Mouse (Mus musculus) CH12.LX (cell line): ENCODE measurements around the gene Mea1. TPM values are rescaled to one million over a fixed set of nuclear protein-coding genes. Genes with fewer than 3 reads are reported as not detected.

ENCODE experiments used
- DNase-seq: peaks from one replicate; pipeline ENCODE4 v3.0.0-alpha.2; 2013; ENCODE audit errors: extremely low read depth
- H3K27ac ChIP-seq: 2 replicates; pipeline ENCODE4 v1.5.1; 2012; ENCODE audit warnings: low read depth, mild to moderate bottlenecking, control low read depth, moderate library complexity; ENCODE audit not compliant: insufficient read depth
- H3K27me3 ChIP-seq: replicated peaks from 2 replicates; pipeline ENCODE3; 2012; ENCODE audit warnings: inconsistent platforms
- H3K36me3 ChIP-seq, 2 experiments: replicated peaks in 1 of 2; 2 replicates each; pipeline versions ENCODE3 to v1.6.1; 2012; ENCODE audit warnings: inconsistent platforms in 1 of 2, low read length in 1 of 2, mild to moderate bottlenecking in 1 of 2, mixed read lengths in 1 of 2, moderate library complexity in 1 of 2; ENCODE audit not compliant: control insufficient read depth in 1 of 2, insufficient read depth in 1 of 2
- H3K4me1 ChIP-seq, 2 experiments: 2 replicates each; pipeline ENCODE4 v1.6.1; 2012; ENCODE audit warnings: inconsistent platforms in 1 of 2, moderate library complexity in 1 of 2; ENCODE audit not compliant: insufficient read depth in 2 of 2, control insufficient read depth in 1 of 2
- H3K4me2 ChIP-seq: 2 replicates; pipeline ENCODE4 v1.6.1; 2012; ENCODE audit warnings: low read depth, mild to moderate bottlenecking, control low read depth; ENCODE audit not compliant: poor library complexity, insufficient read depth, severe bottlenecking
- H3K4me3 ChIP-seq, 3 experiments: fragments of 150-350 bp in 1 of 3; sonication (generic) in 1 of 3; replicated peaks in 1 of 3; 2 replicates each; pipeline versions ENCODE3 to v1.5.1; 2011 to 2012; ENCODE audit warnings: low read depth in 2 of 3, low read length in 2 of 3, mild to moderate bottlenecking in 2 of 3, moderate library complexity in 2 of 3, control low read depth in 1 of 3, improper control_type of control experiment in 1 of 3, inconsistent platforms in 1 of 3, mixed read lengths in 1 of 3; ENCODE audit not compliant: poor library complexity in 1 of 3
- H3K79me2 ChIP-seq: replicated peaks from 2 replicates; pipeline ENCODE4 v1.6.1; 2012; ENCODE audit warnings: mild to moderate bottlenecking, moderate library complexity; ENCODE audit not compliant: control insufficient read depth, poor library complexity, insufficient read depth, severe bottlenecking; ENCODE audit errors: extremely low read depth
- H3K9ac ChIP-seq: 2 replicates; pipeline ENCODE4 v1.6.1; 2012; ENCODE audit warnings: low read depth, mild to moderate bottlenecking, control low read depth, moderate library complexity; ENCODE audit not compliant: insufficient read depth
- H3K9me3 ChIP-seq: replicated peaks from 2 replicates; pipeline ENCODE3; 2012; ENCODE audit warnings: low read length, inconsistent platforms, mixed read lengths
- BHLHE40 ChIP-seq: IDR thresholded peaks from 2 replicates; pipeline ENCODE4 v1.6.1; 2011; ENCODE audit warnings: mild to moderate bottlenecking, low read depth, low read length, improper control_type of control experiment
- CHD2 ChIP-seq: IDR thresholded peaks from 2 replicates; pipeline ENCODE4 v1.6.1; 2011; ENCODE audit warnings: low read length, improper control_type of control experiment
- CTCF ChIP-seq, 2 experiments: IDR thresholded peaks in 1 of 2; conservative IDR thresholded peaks in 1 of 2; 2 replicates each; pipeline ENCODE4 v1.5.1; 2011 to 2012; ENCODE audit warnings: low read depth in 2 of 2, low read length in 2 of 2, improper control_type of control experiment in 1 of 2, inconsistent platforms in 1 of 2, mild to moderate bottlenecking in 1 of 2, moderate library complexity in 1 of 2
- ELF1 ChIP-seq: IDR thresholded peaks from 2 replicates; pipeline ENCODE4 v1.6.1; 2014; ENCODE audit warnings: low read depth, mild to moderate bottlenecking, inconsistent platforms, low read length, improper control_type of control experiment
- EP300 ChIP-seq: IDR thresholded peaks from 2 replicates; pipeline ENCODE4 v1.6.1; 2011; ENCODE audit warnings: low read length, improper control_type of control experiment
- ETS1 ChIP-seq: conservative IDR thresholded peaks from 2 replicates; pipeline ENCODE4 v1.6.1; 2012; ENCODE audit warnings: low read depth, mild to moderate bottlenecking, inconsistent platforms, low read length, improper control_type of control experiment, moderate library complexity
- IRF4 ChIP-seq: IDR thresholded peaks from 2 replicates; pipeline ENCODE4 v1.6.1; 2014; ENCODE audit warnings: low read depth, mild to moderate bottlenecking, inconsistent platforms, low read length, improper control_type of control experiment
- JUN ChIP-seq: IDR thresholded peaks from 2 replicates; pipeline ENCODE4 v1.6.1; 2011; ENCODE audit warnings: low read depth, mild to moderate bottlenecking, low read length, improper control_type of control experiment, moderate library complexity; ENCODE audit not compliant: insufficient read depth
- KAT2A ChIP-seq: IDR thresholded peaks from 2 replicates; pipeline ENCODE4 v1.6.1; 2012; ENCODE audit warnings: low read length, improper control_type of control experiment, inconsistent platforms; ENCODE audit not compliant: insufficient replicate concordance
- MEF2A ChIP-seq: IDR thresholded peaks from 2 replicates; pipeline ENCODE4 v1.6.1; 2014; ENCODE audit warnings: low read depth, mild to moderate bottlenecking, inconsistent platforms, low read length, improper control_type of control experiment, borderline replicate concordance
- MYC ChIP-seq: IDR thresholded peaks from 2 replicates; pipeline ENCODE4 v1.6.1; 2011; ENCODE audit warnings: low read depth, mild to moderate bottlenecking, improper control_type of control experiment, low read length
- NELFE ChIP-seq: IDR thresholded peaks from 2 replicates; pipeline ENCODE4 v1.6.1; 2011; ENCODE audit warnings: low read depth, low read length, improper control_type of control experiment
- NRF1 ChIP-seq: IDR thresholded peaks from 2 replicates; pipeline ENCODE4 v1.6.1; 2014; ENCODE audit warnings: low read depth, mild to moderate bottlenecking, inconsistent platforms, low read length, improper control_type of control experiment, moderate library complexity
- RAD21 ChIP-seq: IDR thresholded peaks from 2 replicates; pipeline ENCODE4 v1.6.1; 2011; ENCODE audit warnings: low read depth, mild to moderate bottlenecking, low read length, improper control_type of control experiment, moderate library complexity
- RCOR1 ChIP-seq: conservative IDR thresholded peaks from 2 replicates; pipeline ENCODE4 v1.6.1; 2012; ENCODE audit warnings: low read depth, mild to moderate bottlenecking, inconsistent platforms, low read length, improper control_type of control experiment
- SIN3A ChIP-seq: IDR thresholded peaks from 2 replicates; pipeline ENCODE4 v1.6.1; 2012; ENCODE audit warnings: low read length, improper control_type of control experiment, inconsistent platforms
- SMC3 ChIP-seq: IDR thresholded peaks from 2 replicates; pipeline ENCODE4 v1.6.1; 2011; ENCODE audit warnings: low read depth, low read length, improper control_type of control experiment
- TCF12 ChIP-seq: IDR thresholded peaks from 2 replicates; pipeline ENCODE4 v1.6.1; 2014; ENCODE audit warnings: low read depth, mild to moderate bottlenecking, inconsistent platforms, low read length, improper control_type of control experiment
- UBTF ChIP-seq: IDR thresholded peaks from 2 replicates; pipeline ENCODE4 v1.6.1; 2012; ENCODE audit warnings: low read depth, mild to moderate bottlenecking, inconsistent platforms, low read length, improper control_type of control experiment, moderate library complexity
- USF1 ChIP-seq: IDR thresholded peaks from 2 replicates; pipeline ENCODE4 v1.6.1; 2014; ENCODE audit warnings: low read depth, mild to moderate bottlenecking, inconsistent platforms, low read length, improper control_type of control experiment
- USF2 ChIP-seq: conservative IDR thresholded peaks from 2 replicates; pipeline ENCODE4 v1.6.1; 2011; ENCODE audit warnings: low read depth, low read length, improper control_type of control experiment
- ZC3H11A ChIP-seq: IDR thresholded peaks from 2 replicates; pipeline ENCODE4 v1.6.1; 2012; ENCODE audit warnings: low read depth, mild to moderate bottlenecking, inconsistent platforms, low read length, improper control_type of control experiment
- ZMIZ1 ChIP-seq: IDR thresholded peaks from 2 replicates; pipeline ENCODE4 v1.6.1; 2012; ENCODE audit warnings: low read depth, mild to moderate bottlenecking, inconsistent platforms, low read length, improper control_type of control experiment
- dilution Hi-C: fragments of 300-500 bp; cut with MboI; formaldehyde crosslinking; loops from 2 replicates; pipeline ENCODE4 v1.14.3; 2020; ENCODE audit warnings: low sequenced_read_pairs; ENCODE audit not compliant: extremely low pct_unique_long_range_greater_than_20kb, extremely low pct_ligation_motif_present
- in situ Hi-C: fragments of 300-500 bp; cut with MboI; formaldehyde crosslinking; loops from 3 replicates; pipeline ENCODE4 v1.14.3; 2019; ENCODE audit warnings: low sequenced_read_pairs, low pct_ligation_motif_present, low pct_unique_long_range_greater_than_20kb, mixed read lengths
- polyA plus RNA-seq: library from polyadenylated mRNA; unstranded; fragments of >175 nt; gene quantifications from 2 replicates; pipeline ENCODE4 v1.2.1, GENCODE M21; 2012; ENCODE audit warnings: low read depth; ENCODE audit not compliant: insufficient read length
- total RNA-seq, 2 experiments: library from RNA; depleted of rRNA; stranded (reverse); fragments of 300-350 nt in 1 of 2; fragments of >200 nt in 1 of 2; gene quantifications; 2 replicates each; pipeline ENCODE4 v1.2.3; 2012 to 2014

Gene Mea1
- total and polyA plus RNA-seq, 3 experiments, result 68.3 to 106 (median 86.1) TPM

GRCm38 (mm10) chr17:46728496-46728895 is 49.9 kb downstream of the Mea1 start:
- Histone ChIP-seq H3K36me3 (peaks cover 21 to 47% of the 10 kb centered on the region in 2 experiments), H3K4me2 (no peak overlapping the region), H3K4me3 (no peak overlapping the region), H3K9me3 (no peaks in the 10 kb centered on the region), H3K9ac (no peak overlapping the region), H3K27me3 (no peaks in the 10 kb centered on the region), H3K79me2 (no peaks in the 10 kb centered on the region), H3K27ac (no peak overlapping the region), H3K4me1 (peaks cover 0 to 1% of the 10 kb centered on the region in 2 experiments; a peak in 2 of 4 replicates)
- DNase-seq, result no peak
- no peak for TF ChIP-seq USF1
- no peak for TF ChIP-seq ZC3H11A
- no peak for TF ChIP-seq CTCF (conservative IDR thresholded peaks at IDR 0.05 in 1 of 2, IDR thresholded peaks at IDR 0.05 in 1 of 2; ENCODE audit: low read depth in 2 of 2, low read length in 2 of 2)
- no peak for TF ChIP-seq MYC
- TF ChIP-seq MEF2A, result no peak
- TF ChIP-seq RAD21, result no peak
- no peak for TF ChIP-seq EP300
- TF ChIP-seq SIN3A, result no peak
- no peak for TF ChIP-seq JUN
- TF ChIP-seq IRF4, result no peak
- TF ChIP-seq UBTF, result no peak
- TF ChIP-seq ELF1, result no peak
- no peak for TF ChIP-seq ETS1
- TF ChIP-seq TCF12, result no peak
- TF ChIP-seq USF2, result no peak
- no peak for TF ChIP-seq KAT2A
- dilution Hi-C loops (no loop called here), in situ Hi-C loops (no loop called here)

- H3K27ac ChIP-seq, result no peak within 1 kb of the TSS
- H3K36me3 ChIP-seq, result peaks cover 17 to 47% of the 10 kb centered on the region in 2 experiments
- no peak within 1 kb of the TSS for H3K9ac ChIP-seq
- dilution Hi-C loops, result no loop called here
- H3K4me2 ChIP-seq, result no peak within 1 kb of the TSS
- H3K79me2 ChIP-seq, result no peaks in the 10 kb centered on the region
- TF ChIP-seq SIN3A, result no peak
- no peak for TF ChIP-seq CHD2
- TF ChIP-seq ZMIZ1, result no peak
- TF ChIP-seq ETS1, result no peak
- TF ChIP-seq SMC3, result no peak
- TF ChIP-seq UBTF, result no peak
- no peak for TF ChIP-seq IRF4
- TF ChIP-seq USF2, result no peak
- TF ChIP-seq EP300, result no peak
- no peak for TF ChIP-seq NRF1
- TF ChIP-seq NELFE, result no peak
- no peak for TF ChIP-seq RCOR1
- no peak for TF ChIP-seq JUN
- no peak for TF ChIP-seq USF1
- TF ChIP-seq KAT2A, result no peak
- TF ChIP-seq ELF1, result no peak
- no peak for TF ChIP-seq BHLHE40
- DNase-seq, result no peak
- peaks cover 0 to 6% of the 10 kb centered on the region in 2 experiments; a peak in 2 of 4 replicates for H3K4me1 ChIP-seq
- H3K9me3 ChIP-seq, result no peaks in the 10 kb centered on the region
- H3K27me3 ChIP-seq, result no peaks in the 10 kb centered on the region
- in situ Hi-C loops, result no loop called here
- no peak within 1 kb of the TSS for H3K4me3 ChIP-seq
These were observed 50.3 kb downstream of the Mea1 start, which contains the start of gene Gnmt for GRCm38 (mm10) chr17:46728904-46729318. Gene Gnmt, minus strand, starts transcription at chr17:46729168.
